Mouse (Mus musculus) cerebellum, adult 11 months (tissue): ENCODE measurements at regions not wholly inside any gene's neighbourhood (a gene's known extent, or its start where the extent isn't known, plus 50 kb on each side); places are given as distances from the start of the nearest gene placed in this dataset.

ENCODE experiments used
- DNase-seq: peaks from one replicate; pipeline ENCODE4 v3.0.0; 2022

DNA sequence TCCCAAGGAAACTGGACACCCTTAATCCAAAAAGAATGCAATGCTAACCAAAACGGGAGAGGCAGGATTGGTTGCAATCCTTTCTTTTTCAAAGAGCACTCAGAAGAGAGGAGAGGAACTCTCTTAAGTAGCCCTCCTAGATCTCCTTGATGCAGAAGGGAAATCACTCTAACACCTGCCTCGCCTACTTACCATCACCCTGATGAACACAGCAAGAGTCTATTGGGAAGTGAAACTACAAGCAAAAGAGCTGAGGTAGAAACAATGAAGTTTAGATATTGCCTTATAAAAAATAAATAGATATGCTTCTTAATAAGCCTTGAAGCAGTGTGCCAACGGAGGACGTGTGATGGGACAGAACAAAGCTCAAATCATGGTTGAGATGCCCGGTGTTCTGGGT lies 177.4 kb downstream of the Gsdmc2 start:
- DNase-seq, result no peak

DNA sequence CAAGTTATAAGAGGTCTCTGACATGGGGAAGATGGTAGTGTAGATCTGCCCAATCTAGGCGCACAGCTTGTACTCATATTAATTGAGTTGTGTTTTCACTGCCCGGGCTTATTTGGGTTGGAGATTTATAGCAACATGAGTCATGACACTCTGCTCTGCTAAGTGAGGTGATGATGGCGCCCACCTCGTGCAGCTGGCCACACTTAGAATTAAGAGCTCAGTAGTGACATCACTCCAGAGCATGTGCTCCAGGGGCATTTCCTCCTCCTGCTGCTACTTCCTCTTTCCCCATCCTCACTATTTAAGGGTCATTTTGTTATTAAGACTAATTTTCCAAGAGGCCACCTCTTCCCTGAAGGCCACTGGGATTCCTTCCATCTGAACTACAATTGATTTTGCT lies 179.5 kb downstream of the Gsdmc2 start:
- no peak for DNase-seq

DNA sequence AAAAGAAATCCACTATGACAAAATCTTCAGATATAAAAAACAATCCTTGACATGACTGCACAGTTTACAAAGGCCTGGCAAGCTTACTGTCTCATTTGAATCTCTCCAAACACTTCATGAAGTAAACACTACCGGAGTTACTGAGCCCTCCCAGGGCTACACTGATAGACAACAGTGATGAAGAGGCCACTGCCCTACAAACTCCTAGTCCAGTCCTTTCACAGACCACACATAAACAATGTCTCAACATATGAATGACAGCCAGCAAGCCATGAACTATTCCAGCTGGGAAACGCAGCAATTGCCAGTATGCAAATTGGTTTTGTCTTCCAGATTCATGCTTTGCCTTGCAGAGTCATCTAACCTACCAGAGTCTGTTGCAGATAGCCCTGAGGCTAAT lies 180.1 kb downstream of the Gsdmc2 start:
- no peak for DNase-seq

DNA sequence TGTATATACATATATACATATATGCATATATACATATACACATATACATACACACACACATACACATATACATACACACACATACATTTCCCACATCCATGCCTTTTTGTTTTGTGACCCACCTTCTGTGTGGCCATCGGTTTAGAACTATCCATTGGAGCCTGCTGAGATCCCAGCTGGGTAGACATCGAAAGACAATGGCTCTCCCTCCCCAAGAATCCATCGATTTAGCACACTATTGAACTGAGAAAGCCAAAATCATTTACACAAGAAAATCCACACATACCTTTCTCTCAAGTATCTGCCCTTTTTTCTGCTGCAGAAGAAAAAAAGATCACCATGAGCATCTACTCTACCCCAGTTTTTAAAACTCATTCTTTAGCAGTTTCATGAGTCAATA lies 182.8 kb downstream of the Gsdmc2 start:
- no peak for DNase-seq

DNA sequence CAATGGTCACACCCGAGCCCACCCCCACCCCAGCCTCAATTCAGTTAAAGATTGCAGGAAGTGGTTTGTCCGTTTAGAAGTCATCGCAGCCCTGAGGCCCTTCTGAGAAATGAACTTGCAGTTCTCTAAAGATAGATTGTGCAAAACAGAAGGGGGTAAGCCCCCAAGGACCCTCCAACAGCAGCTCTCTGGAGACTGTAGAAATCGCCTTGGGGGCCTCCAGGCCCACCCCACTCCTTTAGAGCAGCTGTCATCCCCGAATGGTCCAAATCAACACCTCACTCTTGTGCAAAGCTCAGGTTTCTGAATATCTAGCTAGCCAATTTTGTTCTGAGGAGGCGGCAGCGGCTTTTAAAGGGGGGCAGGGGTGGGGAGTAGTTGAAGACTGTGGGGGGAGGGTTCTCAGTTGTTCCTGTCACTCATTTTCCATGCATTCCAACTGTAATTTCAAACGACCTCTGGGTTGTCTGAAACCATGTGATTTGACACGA lies 186.9 kb downstream of the Gsdmc2 start:
- DNase-seq, result no peak

DNA sequence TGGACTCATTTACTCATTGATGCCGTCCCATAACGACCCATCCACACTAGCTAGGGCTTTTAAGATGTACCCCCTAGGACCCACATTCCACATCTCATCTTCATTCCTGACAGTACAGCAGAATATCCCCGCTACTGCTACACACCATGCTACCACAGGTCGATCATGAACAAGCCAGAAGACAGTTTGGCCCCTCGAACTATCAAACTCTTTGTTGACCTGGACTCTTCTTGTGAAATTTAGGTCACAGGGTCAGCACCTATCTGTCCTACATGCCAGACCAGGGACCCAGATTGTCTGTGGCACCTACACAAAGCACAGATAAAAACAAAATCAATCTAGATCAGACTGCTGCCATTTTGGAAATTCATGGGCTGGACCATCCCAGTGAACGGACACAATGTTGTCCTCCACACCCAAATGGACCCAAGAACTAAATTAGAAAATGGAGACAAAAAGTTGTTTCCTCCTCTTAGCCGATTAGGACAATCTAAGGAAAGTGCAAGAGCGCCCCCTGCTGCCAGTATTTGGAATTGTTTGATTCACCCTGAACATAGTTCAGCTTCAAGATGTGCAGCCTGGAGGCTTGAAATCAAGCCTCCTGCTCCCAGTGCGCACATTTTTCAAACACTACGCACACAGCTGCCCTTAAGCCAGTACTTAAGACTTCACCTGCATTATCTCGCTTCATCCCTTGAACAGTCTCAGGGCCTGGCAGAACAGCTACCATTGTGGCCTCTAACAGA lies 192.6 kb downstream of the Gsdmc2 start:
- peak; percentile 44 for DNase-seq

DNA sequence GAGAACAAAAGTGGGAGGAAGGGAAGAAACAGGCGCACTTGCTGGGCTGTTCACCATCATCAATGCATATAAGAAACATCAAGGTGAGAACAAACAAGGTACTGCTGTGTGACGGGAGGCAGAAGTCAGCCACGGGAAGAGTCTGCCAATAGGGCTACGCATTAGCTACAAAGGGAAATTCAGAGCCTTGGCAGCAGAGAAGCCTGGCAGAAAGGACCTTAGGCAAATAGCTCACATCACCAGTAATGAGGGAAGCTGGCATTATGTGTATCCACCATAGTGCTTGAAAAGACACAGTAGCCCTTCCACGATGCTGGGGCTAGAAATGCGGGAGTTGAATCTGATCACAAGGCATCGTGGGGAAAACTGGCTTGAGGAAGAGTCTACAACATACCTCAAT lies 193.9 kb downstream of the Gsdmc2 start:
- no peak for DNase-seq

DNA sequence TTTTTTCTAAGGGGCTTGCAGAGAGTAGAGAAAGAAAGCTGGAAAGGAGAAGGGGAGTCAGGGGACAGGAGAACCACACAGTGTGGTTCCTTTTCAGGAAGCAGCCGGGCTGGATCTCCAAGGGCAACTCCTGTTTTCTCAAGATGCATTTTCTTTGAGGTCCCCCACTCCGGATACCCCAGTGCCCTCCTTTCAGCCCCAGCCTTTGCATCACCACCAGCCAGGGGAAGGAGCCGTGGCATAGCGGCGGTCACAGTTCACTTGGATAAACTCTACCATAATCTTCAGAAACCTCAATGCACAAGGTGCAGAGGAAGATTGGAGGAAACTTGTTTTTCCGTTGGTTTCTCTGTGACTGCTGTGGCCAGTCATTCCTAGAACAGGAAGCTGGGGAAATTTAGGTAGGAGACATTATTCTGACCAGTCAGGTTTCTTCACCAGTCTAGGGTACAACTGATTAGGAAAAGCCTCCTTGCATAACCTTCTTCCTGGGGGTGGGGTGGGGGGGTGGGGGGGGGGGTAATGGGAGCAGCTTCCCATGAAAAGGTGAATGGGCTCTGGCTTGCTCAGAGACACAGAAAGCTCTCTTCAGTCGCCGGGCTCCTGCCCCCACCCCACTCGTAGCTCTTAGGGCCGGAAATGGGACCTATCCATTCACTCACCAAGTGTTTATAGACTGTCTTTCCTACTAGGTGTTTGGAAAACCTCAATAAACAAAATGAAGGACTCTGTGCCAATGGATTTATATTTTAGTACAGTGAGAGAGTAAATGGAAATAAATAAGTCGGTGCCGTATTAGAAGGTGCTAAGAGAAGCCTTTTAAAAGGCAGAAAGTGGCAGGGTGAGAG lies 196.6 kb downstream of the Gsdmc2 start:
- no peak for DNase-seq

DNA sequence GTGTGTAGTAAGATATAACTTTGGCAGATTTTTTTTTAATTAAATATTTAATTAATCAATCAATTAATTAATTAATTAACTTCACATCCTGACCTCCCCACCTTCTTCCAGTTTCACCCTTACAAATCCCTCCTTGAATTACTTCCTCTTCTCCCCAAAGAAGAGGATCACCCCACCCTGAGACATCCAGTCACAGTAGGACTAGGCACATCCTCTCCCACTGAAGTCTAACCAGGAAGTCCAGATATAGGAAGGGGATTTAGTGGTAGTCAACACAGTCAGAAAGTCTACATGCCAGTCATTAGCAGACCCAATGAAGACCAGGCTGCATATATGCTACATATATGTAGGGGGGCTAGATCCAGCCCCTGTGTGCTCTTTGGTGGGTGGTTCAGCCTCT lies 220.2 kb downstream of the Gsdmc2 start:
- DNase-seq, result no peak

DNA sequence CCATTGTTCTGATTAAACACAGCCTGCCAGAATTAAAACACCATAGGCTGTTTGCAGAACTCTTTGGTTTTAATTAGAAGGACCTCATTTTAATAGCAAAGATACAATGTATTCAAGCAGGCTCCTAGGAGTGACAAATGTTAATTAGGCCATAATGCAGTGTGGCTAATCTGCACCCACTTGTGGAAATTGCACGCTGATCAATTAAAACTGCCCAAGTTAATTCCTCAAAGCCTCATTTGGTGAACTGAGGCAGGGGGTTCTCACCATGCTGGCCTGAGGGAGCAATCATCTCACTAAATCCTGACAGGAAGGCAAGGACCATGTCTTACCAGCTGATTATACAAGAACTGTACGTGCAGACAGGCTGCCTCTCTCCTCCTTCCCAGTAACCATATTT lies 220.7 kb downstream of the Gsdmc2 start:
- DNase-seq, result no peak

DNA sequence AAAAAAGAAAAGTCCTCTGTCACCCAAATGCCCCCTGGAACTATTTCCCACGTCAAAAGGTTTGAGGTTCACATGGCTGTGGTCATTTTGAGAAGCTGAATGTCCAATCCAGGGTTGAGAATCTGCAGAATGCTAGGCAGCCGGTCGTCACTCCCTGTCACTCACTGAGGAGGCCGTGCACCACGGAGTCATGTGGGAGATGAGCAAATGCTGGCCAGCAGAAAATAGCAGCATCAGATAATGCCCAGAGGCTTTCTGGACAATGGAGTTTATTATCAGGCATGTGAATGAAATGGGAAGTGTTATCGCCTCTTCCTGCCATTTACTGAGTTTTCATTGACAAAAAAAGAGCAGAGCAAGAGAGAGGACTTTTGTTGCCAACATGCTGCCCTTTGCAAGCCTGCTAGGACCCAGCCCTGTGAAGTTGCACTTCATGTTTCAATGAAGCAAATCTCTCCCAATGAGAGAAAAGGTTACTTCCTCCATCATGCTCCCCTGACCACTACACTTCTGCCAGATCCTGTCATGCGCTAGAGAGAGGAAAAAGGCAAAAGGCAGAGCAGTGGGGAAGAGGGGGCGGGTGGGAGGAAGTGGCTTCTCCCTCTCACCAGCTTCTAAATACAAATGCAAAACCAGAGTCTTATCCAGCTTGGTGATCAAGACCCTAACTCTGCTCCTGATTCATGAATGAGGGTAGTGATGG lies 228.3 kb downstream of the Gsdmc2 start:
- no peak for DNase-seq

DNA sequence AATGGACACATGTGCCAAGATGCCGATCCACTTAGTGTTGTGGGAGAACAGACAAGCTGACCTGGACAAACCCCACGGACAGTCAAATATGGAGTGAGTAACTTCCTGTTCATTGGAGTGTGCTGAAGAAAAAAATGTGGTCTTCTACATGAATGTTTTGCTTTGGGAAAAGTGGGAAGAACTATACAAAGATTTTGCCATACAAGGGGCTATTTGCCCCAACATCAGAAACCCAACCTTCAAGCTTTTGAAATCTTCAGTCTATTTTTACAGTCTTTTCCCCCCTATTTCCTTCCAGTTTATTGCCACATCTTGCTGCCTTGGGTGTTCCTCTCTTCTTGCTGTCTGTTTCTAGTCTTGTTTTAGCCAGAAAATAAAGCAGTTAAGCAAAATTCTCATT lies 230.8 kb downstream of the Gsdmc2 start:
- DNase-seq, result no peak

DNA sequence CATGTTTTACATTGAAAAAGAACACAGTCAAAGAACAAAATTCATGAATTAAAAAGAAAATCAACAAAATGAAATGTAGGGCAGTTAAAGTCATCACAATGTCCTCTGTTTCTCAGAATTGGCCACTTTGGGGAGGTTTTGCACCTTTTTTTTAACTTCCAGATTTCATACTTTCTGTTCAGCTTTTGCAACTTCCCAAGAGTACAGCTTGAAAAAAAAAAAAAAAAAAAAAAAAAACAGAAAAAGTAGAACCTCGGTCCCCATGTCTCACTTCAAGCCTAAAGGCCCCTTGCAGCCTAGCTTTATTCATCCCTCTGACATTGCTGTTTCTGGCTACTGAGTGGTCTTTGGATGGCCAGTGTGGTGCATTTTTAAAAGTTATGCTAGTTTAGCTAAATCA lies 231.9 kb downstream of the Gsdmc2 start:
- DNase-seq, result no peak

DNA sequence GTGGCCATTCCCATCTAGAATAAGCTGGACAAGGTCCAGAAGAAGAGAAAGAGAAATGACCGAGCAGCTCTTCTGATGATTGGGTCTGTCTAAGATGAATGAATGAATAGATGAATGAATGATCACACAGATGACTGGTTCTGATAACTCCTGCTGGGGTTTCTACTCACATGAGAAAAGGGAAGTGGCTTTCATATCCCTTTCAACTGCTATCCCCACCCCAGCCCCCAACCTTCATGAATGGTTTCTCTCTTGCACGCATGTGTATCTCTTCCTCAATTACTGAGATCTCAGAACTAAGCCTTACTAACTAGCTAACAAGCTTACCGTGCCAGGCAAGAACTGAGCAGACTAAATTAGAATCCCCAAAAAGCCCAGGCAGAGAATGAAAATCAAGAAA lies 233.8 kb downstream of the Gsdmc2 start:
- DNase-seq, result no peak

DNA sequence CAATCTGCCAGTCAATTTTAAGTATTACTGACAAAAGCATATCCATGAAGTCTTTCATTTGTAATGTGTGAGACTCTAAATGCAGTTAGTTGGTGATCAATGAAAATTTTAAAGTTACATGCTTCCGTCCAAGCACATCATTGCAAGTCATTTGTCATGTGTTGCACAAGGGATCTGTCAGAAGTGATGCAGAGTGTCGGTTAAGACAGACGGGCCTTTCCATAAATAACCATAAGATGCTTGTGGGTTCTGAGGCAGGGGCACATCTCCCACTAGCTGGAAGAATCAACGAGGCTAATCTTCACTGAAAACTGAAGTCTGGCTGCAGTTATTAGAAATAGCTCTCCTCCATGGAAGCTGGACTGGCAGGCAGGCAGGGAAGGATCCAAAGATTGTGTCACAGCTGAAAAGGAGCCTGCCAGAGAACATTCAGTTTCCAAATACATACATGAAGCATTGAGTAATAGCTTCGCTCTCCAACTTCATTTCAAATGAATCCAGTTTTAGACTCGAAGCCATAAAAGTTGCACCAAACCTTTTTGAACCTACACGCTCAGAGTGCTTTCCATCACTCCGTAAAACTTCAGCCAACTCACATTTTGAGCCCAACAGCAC lies 241.8 kb downstream of the Gsdmc2 start:
- DNase-seq, result no peak

DNA sequence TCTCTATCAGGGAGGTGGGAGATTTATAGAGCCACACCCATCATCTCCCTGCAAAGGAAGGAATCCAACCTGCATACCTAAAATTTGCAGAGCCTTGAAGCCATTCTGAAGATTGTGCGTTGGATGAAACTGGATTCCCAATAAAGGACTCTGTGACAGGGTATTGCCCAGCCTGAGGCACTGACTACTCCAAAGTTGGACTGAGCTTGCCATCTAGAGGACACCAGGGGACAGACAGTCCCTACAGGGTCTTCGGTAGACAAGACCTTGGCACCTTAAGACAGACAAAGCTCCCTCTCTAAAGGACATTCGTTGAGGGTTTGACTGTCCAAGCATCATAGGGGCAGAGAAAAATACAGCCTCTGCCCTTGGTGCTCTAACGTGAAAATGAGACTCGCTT lies 243.4 kb downstream of the Gsdmc2 start:
- no peak for DNase-seq

DNA sequence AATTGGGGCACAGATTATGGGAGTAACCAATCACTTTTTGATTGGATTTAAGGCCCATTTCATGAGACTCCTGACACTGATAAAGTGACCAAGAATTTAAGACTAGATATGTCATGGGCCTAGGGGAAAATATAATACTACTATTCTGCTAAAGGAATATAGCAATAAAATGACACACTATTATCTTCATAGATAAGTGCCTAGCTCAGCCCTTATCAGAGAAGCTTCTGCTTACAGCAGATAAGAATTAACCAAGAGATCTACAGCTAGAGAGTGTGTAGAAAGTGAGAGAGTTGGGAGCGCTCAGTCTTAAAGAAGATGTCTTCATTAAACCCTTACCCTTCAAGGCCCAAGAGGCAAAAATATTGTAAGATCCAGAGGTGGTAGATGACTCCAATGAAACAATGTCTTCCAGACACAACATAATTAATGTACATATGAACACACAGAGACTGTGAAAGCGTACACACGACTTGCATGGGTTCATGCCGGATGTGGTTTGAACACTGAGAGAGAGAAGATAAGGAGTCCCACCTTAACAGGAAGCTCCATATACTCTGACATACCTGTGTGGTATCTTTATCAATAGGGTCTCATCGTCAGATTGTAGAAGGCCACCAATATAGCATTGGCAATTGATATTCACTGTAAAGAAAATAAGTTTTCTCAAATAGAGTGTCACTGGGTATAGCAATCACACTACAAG lies 252.1 kb downstream of the Gsdmc2 start:
- DNase-seq, result no peak

DNA sequence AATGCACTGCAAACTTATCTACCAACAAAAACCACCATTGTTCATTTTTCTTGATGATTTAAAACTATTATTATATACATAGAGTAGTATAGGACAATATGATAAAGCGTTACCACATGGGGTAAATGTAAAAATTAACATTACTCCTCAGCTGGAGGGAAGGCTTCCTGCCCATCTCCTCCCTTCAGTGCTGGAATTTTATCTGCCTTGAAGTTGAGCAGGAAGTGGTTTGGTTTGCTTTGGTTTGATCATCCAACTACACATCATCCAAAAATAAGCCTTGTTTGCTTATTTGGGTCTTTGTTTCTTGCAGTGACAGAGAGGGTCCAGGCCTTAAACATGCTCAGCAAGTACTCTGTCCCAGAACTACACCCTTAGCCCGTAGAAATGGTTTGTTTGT lies 285.7 kb downstream of the Gsdmc2 start:
- no peak for DNase-seq

DNA sequence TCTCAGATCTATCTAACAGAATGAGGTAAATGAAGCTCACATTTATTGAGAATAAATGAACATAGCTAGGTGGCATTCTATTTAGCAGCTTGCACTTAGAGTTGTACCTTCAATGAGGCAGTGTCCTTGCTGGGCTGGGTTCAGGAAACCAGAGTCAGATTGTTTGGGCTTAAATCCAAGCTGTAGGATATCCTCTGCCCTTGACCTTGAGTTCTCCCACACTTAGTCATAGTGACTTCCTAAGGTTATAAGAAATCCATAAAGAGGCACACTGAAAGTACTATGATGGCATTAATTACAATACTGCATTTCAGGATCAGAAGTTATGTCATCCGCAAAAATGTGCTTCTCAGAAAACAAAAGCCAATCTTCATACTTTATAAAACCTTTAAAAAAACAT lies 286.3 kb downstream of the Gsdmc2 start:
- DNase-seq, result no peak

DNA sequence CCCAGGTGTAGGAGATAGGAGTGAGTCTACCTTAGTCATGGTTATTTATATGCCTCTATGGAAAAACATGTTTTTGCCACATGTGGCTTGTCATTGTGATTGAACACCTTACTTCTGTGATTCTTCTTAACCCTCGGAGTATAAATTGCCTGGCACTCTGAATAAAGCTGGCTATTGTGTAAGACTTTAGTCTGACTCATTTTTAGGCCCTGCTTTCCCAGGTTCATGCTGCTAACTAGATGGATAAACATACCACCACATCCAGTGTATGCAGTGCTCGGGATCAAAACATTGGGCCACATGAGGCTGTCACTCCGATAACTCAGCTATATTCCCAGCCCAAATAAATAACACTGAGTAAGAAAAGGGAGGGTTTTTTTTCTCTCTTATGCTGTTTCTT lies 287.2 kb downstream of the Gsdmc2 start:
- no peak for DNase-seq

DNA sequence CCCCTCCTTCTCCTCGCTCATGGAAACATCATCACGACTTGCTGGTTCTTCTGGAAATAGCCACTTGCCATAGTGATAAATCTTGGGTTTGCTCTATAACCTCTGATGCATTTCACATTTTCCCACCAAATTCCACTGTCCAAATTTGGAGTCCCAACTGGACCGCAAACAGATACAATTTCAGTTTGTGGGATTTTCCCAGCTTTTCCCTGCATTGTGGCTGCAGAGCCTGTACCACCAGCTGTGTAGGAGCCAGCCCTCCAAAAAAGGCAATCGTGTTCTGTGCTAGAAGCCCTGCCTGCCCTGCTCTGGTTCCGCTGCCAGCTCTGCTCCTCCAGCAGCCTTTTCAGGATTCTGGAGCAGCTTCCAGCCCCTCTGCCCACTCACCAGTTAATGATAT lies 291.4 kb downstream of the Gsdmc2 start:
- DNase-seq, result no peak

DNA sequence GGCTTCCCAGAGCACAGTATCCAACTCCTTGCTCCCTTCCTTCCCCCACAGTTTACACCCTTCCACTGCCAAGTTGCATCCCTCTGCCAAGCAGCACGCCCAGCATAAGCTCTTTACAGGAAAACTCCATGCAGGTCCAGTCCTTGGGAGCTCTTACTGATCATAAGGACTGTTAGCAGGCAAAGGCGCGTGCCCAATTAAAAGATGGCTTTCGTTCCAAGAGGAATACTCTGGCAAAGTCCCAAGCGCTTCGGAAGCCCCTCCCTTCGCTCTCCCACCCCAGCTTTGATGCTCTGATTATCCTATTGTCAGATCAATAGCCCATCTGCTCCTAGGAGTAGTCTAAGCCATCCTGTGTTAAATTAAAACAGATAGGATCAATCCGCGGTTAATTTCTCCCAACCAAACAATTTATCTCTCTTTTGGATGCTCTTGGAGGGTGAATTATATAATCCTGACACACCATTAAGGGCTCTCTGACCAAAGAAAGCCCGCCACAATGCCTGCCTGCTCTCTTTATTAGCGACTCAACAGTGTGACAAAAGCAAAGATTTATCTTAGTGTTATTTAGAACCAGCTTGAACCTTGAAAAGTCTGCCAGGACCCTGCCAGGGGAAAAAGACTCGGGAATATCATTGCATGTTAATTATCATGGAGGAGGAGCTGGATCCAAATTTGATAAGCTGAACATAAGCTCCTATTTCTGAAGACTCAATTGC lies 312.5 kb downstream of the Gsdmc2 start:
- DNase-seq, result no peak
